15 mouse cellular contexts compared by ENCODE assay signal in the genomic region with DNA sequence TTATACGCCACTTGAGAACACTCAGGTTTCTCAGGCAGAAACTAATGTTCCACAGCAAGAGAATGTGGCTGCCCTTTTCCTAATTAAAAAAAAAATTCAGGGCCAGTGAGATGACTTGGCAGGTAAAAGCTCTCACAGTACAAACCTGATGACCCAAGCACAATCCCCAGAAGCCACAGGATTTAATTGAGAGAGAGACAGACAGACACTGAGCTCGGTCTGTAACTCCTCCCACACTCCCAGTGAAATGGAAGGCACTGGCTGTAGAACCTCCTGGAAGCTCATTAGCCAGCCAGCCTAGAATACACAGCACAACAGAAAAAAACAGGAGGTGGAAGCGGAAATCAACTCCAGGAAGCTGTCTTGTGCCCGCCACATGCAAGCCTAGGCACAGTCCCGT. TPM values are rescaled to one million over a fixed set of nuclear protein-coding genes. Genes with fewer than 3 reads are reported as not detected.
A peak's percentile ranks its signal among the peaks of the same experiment; 100 is the strongest.
DNase-seq lines count a peak whose midpoint lies in the region; ATAC-seq and TF ChIP-seq lines count a peak whose summit lies in the region.
"Had no signal": no experiment of that assay in that cellular context is flagged by ENCODE, and none has a peak within 500 bp of the region (broad histone marks: within the 10 kb centered on the region; RNA-seq: fewer than 3 reads in every experiment).

No protein-coding gene starts in this region.

- no peak overlapping the region for H3K4me2 ChIP-seq in limb, embryonic 12.5 days

- no peak for ATAC-seq in limb, embryonic 12.5 days (ENCODE audit: insufficient number of reproducible peaks, insufficient read depth, low FRiP score, low TSS enrichment, low read depth)

- 56% methylated on average over 5 of the region's 5 CpGs for WGBS in limb, embryonic 12.5 days
- 68% methylated on average over 5 of the region's 5 CpGs for WGBS in limb, embryonic 10.5 days
- WGBS in heart, embryonic 10.5 days: 66% methylated on average over 5 of the region's 5 CpGs
- 69% methylated on average over 5 of the region's 5 CpGs for WGBS in cerebellum, adult 2 months

- no peaks in the 10 kb centered on the region for H3K27me3 ChIP-seq in limb, embryonic 12.5 days
- no peaks in the 10 kb centered on the region for H3K27me3 ChIP-seq in limb, embryonic 10.5 days (ENCODE audit: low read depth, poor library complexity, severe bottlenecking)
- H3K27me3 ChIP-seq in ES-Bruce4 (ENCODE audit: control insufficient read depth, insufficient read depth, low read length, poor library complexity, severe bottlenecking): no peaks in the 10 kb centered on the region
- H3K27me3 ChIP-seq in heart, embryonic 10.5 days (ENCODE audit: insufficient read depth, poor library complexity, severe bottlenecking): no peaks in the 10 kb centered on the region
- no peaks in the 10 kb centered on the region for H3K27me3 ChIP-seq in cerebellum, adult 2 months (ENCODE audit: control insufficient read depth, insufficient read depth, low read length)

- peaks cover 8% of the 10 kb centered on the region; the same call in 1 of the 2 replicates for H3K4me1 ChIP-seq in limb, embryonic 12.5 days (replicated peaks)
- peaks cover 28% of the 10 kb centered on the region for H3K4me1 ChIP-seq in limb, embryonic 10.5 days
- H3K4me1 ChIP-seq in ES-Bruce4 (ENCODE audit: control insufficient read depth, insufficient read depth, low read length): no peaks in the 10 kb centered on the region
- H3K4me1 ChIP-seq in bone marrow macrophage, adult 2 months (ENCODE audit: control insufficient read depth, insufficient read depth, low read length): peaks cover 28% of the 10 kb centered on the region
- peaks cover 14% of the 10 kb centered on the region for H3K4me1 ChIP-seq in heart, embryonic 10.5 days
- H3K4me1 ChIP-seq in cerebellum, adult 2 months (ENCODE audit: control insufficient read depth, insufficient read depth, low read length): no peaks in the 10 kb centered on the region

- H3K4me3 ChIP-seq in limb, embryonic 12.5 days (replicated peaks): no peak overlapping the region
- H3K4me3 ChIP-seq in limb, embryonic 10.5 days: no peak overlapping the region
- no peak overlapping the region for H3K4me3 ChIP-seq in ES-Bruce4 (ENCODE audit: low read depth, low read length)
- H3K4me3 ChIP-seq in bone marrow macrophage, adult 2 months (ENCODE audit: insufficient read depth, low read length): peak overlapping the region; percentile 36
- no peak overlapping the region for H3K4me3 ChIP-seq in heart, embryonic 10.5 days
- no peak overlapping the region for H3K4me3 ChIP-seq in cerebellum, adult 2 months (replicated peaks; ENCODE audit: insufficient read depth, low read depth, low read length)
- H3K4me3 ChIP-seq: erythroblast, embryonic 14.5 days; midbrain, embryonic 10.5 days had no signal

- no peaks in the 10 kb centered on the region for H3K9me3 ChIP-seq in limb, embryonic 12.5 days
- H3K9me3 ChIP-seq in limb, embryonic 10.5 days (replicated peaks): no peaks in the 10 kb centered on the region
- no peaks in the 10 kb centered on the region for H3K9me3 ChIP-seq in ES-Bruce4 (replicated peaks; ENCODE audit: control insufficient read depth, insufficient read depth, low read length, poor library complexity, severe bottlenecking)
- H3K9me3 ChIP-seq in heart, embryonic 10.5 days: no peaks in the 10 kb centered on the region
- H3K9me3 ChIP-seq: midbrain, embryonic 10.5 days had no signal

- DNase-seq in limb, embryonic 10.5 days (ENCODE audit: low spot score): no peak
- peak; percentile 41 for DNase-seq in kidney, postnatal 14 days
- no peak for DNase-seq in heart, embryonic 10.5 days (ENCODE audit: low spot score)
- DNase-seq in cerebellum, adult 2 months: no peak
- no peak for DNase-seq in heart, postnatal 36 days
- DNase-seq: cerebellum, adult 9-10 months; embryo, embryonic 11 days; gastrocnemius, postnatal 14 days; right cerebral cortex, postnatal 14 days; thymus, adult 18-20 months had no signal

- H3K36me3 ChIP-seq in limb, embryonic 12.5 days: no peaks in the 10 kb centered on the region
- H3K36me3 ChIP-seq in limb, embryonic 10.5 days: no peaks in the 10 kb centered on the region
- H3K36me3 ChIP-seq in ES-Bruce4 (ENCODE audit: control insufficient read depth, insufficient read depth, low read length, poor library complexity, severe bottlenecking): no peaks in the 10 kb centered on the region
- H3K36me3 ChIP-seq in heart, embryonic 10.5 days: no peaks in the 10 kb centered on the region
- H3K36me3 ChIP-seq: midbrain, embryonic 10.5 days had no signal

- peak overlapping the region; percentile 34; the same call in 1 of the 2 replicates for H3K9ac ChIP-seq in limb, embryonic 12.5 days (replicated peaks)
- H3K9ac ChIP-seq in ES-Bruce4 (ENCODE audit: low read depth, poor library complexity, severe bottlenecking): no peak overlapping the region

- intact Hi-C loops in heart, postnatal 36 days (cut with DNase I): no loop called here

- TF ChIP-seq POLR2A in ES-Bruce4 (IDR thresholded peaks at IDR 0.05; ENCODE audit: insufficient read depth, low read length): no peak
- no peak for TF ChIP-seq POLR2A in bone marrow macrophage, adult 2 months (IDR thresholded peaks at IDR 0.05; ENCODE audit: borderline replicate concordance, low read depth, low read length)
- TF ChIP-seq POLR2A in cerebellum, adult 2 months (IDR thresholded peaks at IDR 0.05; ENCODE audit: borderline replicate concordance, insufficient read depth, low read length): no peak

- no peak overlapping the region for H3K27ac ChIP-seq in limb, embryonic 12.5 days
- H3K27ac ChIP-seq in limb, embryonic 10.5 days: no peak overlapping the region
- peak overlapping the region; percentile 34 for H3K27ac ChIP-seq in ES-Bruce4 (ENCODE audit: insufficient read depth, low read length)
- peak overlapping the region; percentile 77 for H3K27ac ChIP-seq in bone marrow macrophage, adult 2 months (ENCODE audit: insufficient read depth, low read depth, low read length)
- H3K27ac ChIP-seq in heart, embryonic 10.5 days: no peak overlapping the region
- no peak overlapping the region for H3K27ac ChIP-seq in cerebellum, adult 2 months (ENCODE audit: insufficient read depth, low read length)
- H3K27ac ChIP-seq: midbrain, embryonic 10.5 days had no signal

- no peak for TF ChIP-seq EP300 in ES-Bruce4 (IDR thresholded peaks at IDR 0.05; ENCODE audit: insufficient read depth, low read depth, low read length)

- TF ChIP-seq CTCF in ES-Bruce4 (IDR thresholded peaks at IDR 0.05; ENCODE audit: low read depth, low read length): no peak
- no peak for TF ChIP-seq CTCF in bone marrow macrophage, adult 2 months (IDR thresholded peaks at IDR 0.05; ENCODE audit: low read depth, low read length)
- no peak for TF ChIP-seq CTCF in cerebellum, adult 2 months (IDR thresholded peaks at IDR 0.05; ENCODE audit: borderline replicate concordance, insufficient read depth, low read depth, low read length)

RNA-seq across cellular contexts. Expression of a gene that starts 3.2 kb away (rescaled TPM):
- polyA plus RNA-seq in limb, embryonic 12.5 days (2016; fragmentation: Nextera tagmentation; extraction: Ambion mirVana): 2.0 and 2.3 TPM in 2 replicates
- polyA plus RNA-seq in limb, embryonic 10.5 days (2016; fragmentation: Nextera tagmentation; extraction: Ambion mirVana): 1.5 and 2.3 TPM in 2 replicates
- 2.6 and 4.8 TPM in 2 replicates for polyA plus RNA-seq in ES-Bruce4 (2011; ENCODE audit: insufficient read depth, insufficient read length, low read depth, missing spikeins)
- polyA plus RNA-seq in bone marrow macrophage, adult 2 months (2012; ENCODE audit: insufficient read depth, insufficient read length, missing spikeins): 1.1 and 1.7 TPM in 2 replicates
- 0.74 and 1.3 TPM in 2 replicates for polyA plus RNA-seq in heart, embryonic 10.5 days (2016; fragmentation: Nextera tagmentation; extraction: Ambion mirVana)
- polyA plus RNA-seq in cerebellum, adult 2 months (2012; rRNA removed): 2.5 and 2.8 TPM in 2 replicates
- total RNA-seq in heart, postnatal 36 days (2021): under 1 TPM; 0.39 to 0.43 TPM

RNA-seq across cellular contexts. Expression of a gene that starts 17.7 kb away (rescaled TPM):
- polyA plus RNA-seq in limb, embryonic 12.5 days (2016; fragmentation: Nextera tagmentation; extraction: Ambion mirVana): 134 TPM in 2 replicates
- polyA plus RNA-seq in limb, embryonic 10.5 days (2016; fragmentation: Nextera tagmentation; extraction: Ambion mirVana): 175 and 200 TPM in 2 replicates
- polyA plus RNA-seq in ES-Bruce4 (2011; ENCODE audit: insufficient read depth, insufficient read length, low read depth, missing spikeins): 141 and 150 TPM in 2 replicates
- polyA plus RNA-seq in bone marrow macrophage, adult 2 months (2012; ENCODE audit: insufficient read depth, insufficient read length, missing spikeins): 21.5 and 22.6 TPM in 2 replicates
- 106 and 140 TPM in 2 replicates for polyA plus RNA-seq in heart, embryonic 10.5 days (2016; fragmentation: Nextera tagmentation; extraction: Ambion mirVana)
- polyA plus RNA-seq in cerebellum, adult 2 months (2012; rRNA removed): 86.6 and 98.0 TPM in 2 replicates
- 10 to 100 TPM; 48.8 to 52.0 TPM for total RNA-seq in heart, postnatal 36 days (2021)

RNA-seq across cellular contexts. Expression of a gene that starts 32.4 kb away (rescaled TPM):
- 11.7 and 12.5 TPM in 2 replicates for polyA plus RNA-seq in limb, embryonic 12.5 days (2016; fragmentation: Nextera tagmentation; extraction: Ambion mirVana)
- polyA plus RNA-seq in limb, embryonic 10.5 days (2016; fragmentation: Nextera tagmentation; extraction: Ambion mirVana): 12.1 and 12.4 TPM in 2 replicates
- 39.6 and 42.1 TPM in 2 replicates for polyA plus RNA-seq in ES-Bruce4 (2011; ENCODE audit: insufficient read depth, insufficient read length, low read depth, missing spikeins)
- polyA plus RNA-seq in bone marrow macrophage, adult 2 months (2012; ENCODE audit: insufficient read depth, insufficient read length, missing spikeins): 15.9 and 18.9 TPM in 2 replicates
- polyA plus RNA-seq in heart, embryonic 10.5 days (2016; fragmentation: Nextera tagmentation; extraction: Ambion mirVana): 8.6 and 11.2 TPM in 2 replicates
- polyA plus RNA-seq in cerebellum, adult 2 months (2012; rRNA removed): 38.9 and 39.8 TPM in 2 replicates
- 10 to 100 TPM; 14.6 to 17.4 TPM for total RNA-seq in heart, postnatal 36 days (2021)

RNA-seq across cellular contexts. Expression of a gene that starts 54.1 kb away (rescaled TPM):
- polyA plus RNA-seq in limb, embryonic 12.5 days (2016; fragmentation: Nextera tagmentation; extraction: Ambion mirVana): 47.5 and 47.6 TPM in 2 replicates
- polyA plus RNA-seq in limb, embryonic 10.5 days (2016; fragmentation: Nextera tagmentation; extraction: Ambion mirVana): 60.4 and 62.6 TPM in 2 replicates
- polyA plus RNA-seq in ES-Bruce4 (2011; ENCODE audit: insufficient read depth, insufficient read length, low read depth, missing spikeins): 48.0 and 49.1 TPM in 2 replicates
- 14.0 and 16.1 TPM in 2 replicates for polyA plus RNA-seq in bone marrow macrophage, adult 2 months (2012; ENCODE audit: insufficient read depth, insufficient read length, missing spikeins)
- polyA plus RNA-seq in heart, embryonic 10.5 days (2016; fragmentation: Nextera tagmentation; extraction: Ambion mirVana): 36.9 and 45.5 TPM in 2 replicates
- 2.5 TPM in 2 replicates for polyA plus RNA-seq in cerebellum, adult 2 months (2012; rRNA removed)
- total RNA-seq in heart, postnatal 36 days (2021): under 1 TPM; 0.95 to 1.00 TPM

RNA-seq across cellular contexts. Expression of a gene that starts 54.4 kb away (rescaled TPM):
- 72.2 and 82.7 TPM in 2 replicates for polyA plus RNA-seq in limb, embryonic 12.5 days (2016; fragmentation: Nextera tagmentation; extraction: Ambion mirVana)
- 68.6 and 70.3 TPM in 2 replicates for polyA plus RNA-seq in limb, embryonic 10.5 days (2016; fragmentation: Nextera tagmentation; extraction: Ambion mirVana)
- 23.0 and 23.3 TPM in 2 replicates for polyA plus RNA-seq in ES-Bruce4 (2011; ENCODE audit: insufficient read depth, insufficient read length, low read depth, missing spikeins)
- polyA plus RNA-seq in bone marrow macrophage, adult 2 months (2012; ENCODE audit: insufficient read depth, insufficient read length, missing spikeins): 35.8 and 43.9 TPM in 2 replicates
- 82.0 and 104 TPM in 2 replicates for polyA plus RNA-seq in heart, embryonic 10.5 days (2016; fragmentation: Nextera tagmentation; extraction: Ambion mirVana)
- polyA plus RNA-seq in cerebellum, adult 2 months (2012; rRNA removed): 23.1 and 28.2 TPM in 2 replicates
- 10 to 100 TPM; 63.5 to 72.1 TPM for total RNA-seq in heart, postnatal 36 days (2021)

Comparison
In these comparisons a context has a peak if more than half of its experiments do, and no peak if none do; other contexts are left out.
1. H3K27ac ChIP-seq: peak in ES-Bruce4 (single experiment) and bone marrow macrophage, adult 2 months (single experiment); none in limb, embryonic 12.5 days (single experiment), limb, embryonic 10.5 days (single experiment), heart, embryonic 10.5 days (single experiment) and cerebellum, adult 2 months (single experiment).